Mouse (Mus musculus) embryonic fibroblast, embryonic 13.5 days (primary cell): ENCODE results near the gene Spsb3.

Experiments used
- CTCF ChIP-seq: IDR thresholded peaks from 2 replicates; pipeline ENCODE4 v1.5.1; 2011; ENCODE audit warnings: mild to moderate bottlenecking, control low read depth, low read length, moderate library complexity, borderline replicate concordance; ENCODE audit not compliant: insufficient read depth
- POLR2A ChIP-seq: IDR thresholded peaks from 2 replicates; pipeline ENCODE4 v1.6.1; 2011; ENCODE audit warnings: low read depth, mild to moderate bottlenecking, control low read depth, low read length, moderate library complexity

- TF ChIP-seq POLR2A (no peak), CTCF (no peak)
Observed at GRCm38 (mm10) chr17:24885356-24886133, 898 bp upstream of the Spsb3 start.
